Mouse (Mus musculus) heart, embryonic 13.5 days (tissue): ENCODE data around the gene Tarbp2. TPM values are rescaled to one million over a fixed set of nuclear protein-coding genes. Genes with fewer than 3 reads are reported as not detected.

Experiments used
- ATAC-seq: fragments of 200-750 bp; cut with Nextera tagmentation; 2 replicates; pipeline ENCODE4 v1.8.0; 2017; ENCODE audit warnings: moderate TSS enrichment; ENCODE audit not compliant: insufficient number of reproducible peaks, low FRiP score, low TSS enrichment; ENCODE audit errors: extremely low read depth
- H3K27ac ChIP-seq: fragments of 300-500 bp; sonication (generic); replicated peaks from 2 replicates; pipeline ENCODE4 v1.5.1; 2015; ENCODE audit warnings: moderate library complexity, mild to moderate bottlenecking, inconsistent platforms
- H3K27me3 ChIP-seq: fragments of 300-500 bp; sonication (generic); replicated peaks from 2 replicates; pipeline ENCODE4 v1.6.1; 2015; ENCODE audit warnings: mild to moderate bottlenecking, inconsistent platforms
- H3K36me3 ChIP-seq: fragments of 300-500 bp; sonication (generic); 2 replicates; pipeline ENCODE4 v1.6.1; 2015; ENCODE audit warnings: mild to moderate bottlenecking, inconsistent platforms
- H3K4me1 ChIP-seq: fragments of 300-500 bp; sonication (generic); 2 replicates; pipeline ENCODE4 v1.6.1; 2015; ENCODE audit warnings: inconsistent platforms
- H3K4me2 ChIP-seq: fragments of 300-500 bp; sonication (generic); 2 replicates; pipeline ENCODE4 v1.6.1; 2015; ENCODE audit warnings: inconsistent platforms, mild to moderate bottlenecking, moderate library complexity
- H3K4me3 ChIP-seq: fragments of 300-500 bp; sonication (generic); 2 replicates; pipeline ENCODE4 v1.5.1; 2015; ENCODE audit warnings: moderate library complexity, mild to moderate bottlenecking, inconsistent platforms
- H3K9ac ChIP-seq: fragments of 300-500 bp; sonication (generic); 2 replicates; pipeline ENCODE4 v1.6.1; 2015; ENCODE audit warnings: inconsistent platforms, mild to moderate bottlenecking, moderate library complexity
- H3K9me3 ChIP-seq: fragments of 300-500 bp; sonication (generic); 2 replicates; pipeline ENCODE4 v1.6.1; 2016; ENCODE audit warnings: inconsistent platforms
- WGBS: fragments of 180-500 bp; shearing (Covaris S2); methylation state at CpG from one replicate; pipeline ENCODE4 v1.1.7; 2015; ENCODE audit warnings: mixed read lengths; 5-methylcytosine and 5-hydroxymethylcytosine counted together
- polyA plus RNA-seq: library from polyadenylated mRNA; unstranded; fragments of >200 nt; fragmentation: Nextera tagmentation; extraction: Ambion mirVana; gene quantifications from 2 replicates; pipeline ENCODE4 v1.2.1, GENCODE M21; 2015

The Tarbp2 gene
- polyA plus RNA-seq, 1 experiment from 2014 or later: 94.6 TPM

GRCm38 (mm10) chr15:102528396-102528795 is 10.4 kb downstream of the Tarbp2 start:
- Histone ChIP-seq H3K4me3 (no peak overlapping the region), H3K36me3 (peaks cover 90% of the 10 kb centered on the region)
- 82% methylated on average over 1 of the region's 1 CpGs for WGBS

DNA sequence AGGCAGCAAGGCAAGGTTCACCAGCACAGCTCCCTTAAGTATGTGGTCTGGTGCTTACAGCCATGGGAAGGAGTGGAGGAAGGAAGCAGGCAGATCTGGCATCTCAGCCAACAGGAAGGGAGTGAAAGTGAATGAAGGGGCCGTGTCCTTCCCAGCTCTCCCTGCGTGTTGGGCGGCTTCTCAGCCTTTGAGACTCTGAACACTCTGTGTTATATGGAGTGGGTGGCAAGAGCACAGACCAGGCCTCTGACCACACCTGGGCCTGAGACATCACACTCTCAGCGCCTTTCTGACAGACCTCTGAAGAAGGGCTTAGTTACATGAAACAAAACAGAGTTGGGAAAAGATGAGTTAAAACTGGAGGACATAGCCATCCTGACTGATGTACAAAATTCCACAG is 12.6 kb downstream of the Tarbp2 start:
- 79% methylated on average over 4 of the region's 4 CpGs for WGBS
- 0 out of 2 replicates have a peak overlapping the region, but pooled peaks have one; percentile 5 for H3K27ac ChIP-seq
- no peak overlapping the region for H3K4me2 ChIP-seq
- H3K9me3 ChIP-seq: no peaks in the 10 kb centered on the region
- H3K4me3 ChIP-seq: no peak overlapping the region
- no peak for ATAC-seq
- no peaks in the 10 kb centered on the region for H3K4me1 ChIP-seq
- peaks cover 93% of the 10 kb centered on the region for H3K36me3 ChIP-seq
- no peak overlapping the region; the same call in 1 of the 2 replicates for H3K9ac ChIP-seq
- no peaks in the 10 kb centered on the region for H3K27me3 ChIP-seq

More at GRCm38 (mm10) chr15:102528396-102528795, 10.4 kb downstream of the Tarbp2 start:
- Histone ChIP-seq H3K9me3 (no peaks in the 10 kb centered on the region), H3K27me3 (no peaks in the 10 kb centered on the region), H3K9ac (no peak overlapping the region), H3K27ac (no peak overlapping the region), H3K4me2 (no peak overlapping the region), H3K4me1 (no peaks in the 10 kb centered on the region)
- no peak for ATAC-seq

DNA sequence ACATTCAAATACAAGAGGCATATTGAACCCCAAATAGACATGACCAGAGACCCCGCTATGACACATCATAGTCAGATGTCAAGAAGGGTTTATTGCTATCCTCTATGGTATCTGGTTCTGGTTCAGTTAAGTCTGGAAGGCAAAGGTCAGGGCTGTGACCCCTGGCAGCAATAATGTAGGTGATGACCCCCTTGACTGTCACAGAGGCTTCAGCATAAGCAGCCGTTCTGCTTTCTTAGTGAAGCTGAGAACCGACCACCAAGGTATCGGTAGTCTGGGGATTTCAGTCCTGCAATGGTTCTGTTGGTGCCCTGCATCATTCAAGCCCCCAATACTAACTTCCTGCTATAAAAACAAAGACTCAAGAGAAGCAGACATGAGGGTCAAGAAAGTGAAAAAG is 13.6 kb downstream of the Tarbp2 start:
- H3K4me1 ChIP-seq: no peaks in the 10 kb centered on the region
- no peak overlapping the region for H3K4me3 ChIP-seq
- H3K36me3 ChIP-seq: peaks cover 94% of the 10 kb centered on the region
- no peak overlapping the region for H3K9ac ChIP-seq
- no peak overlapping the region for H3K27ac ChIP-seq
- 87% methylated on average over 4 of the region's 4 CpGs for WGBS
- ATAC-seq: no peak
- H3K27me3 ChIP-seq: no peaks in the 10 kb centered on the region
- no peak overlapping the region for H3K4me2 ChIP-seq
- no peaks in the 10 kb centered on the region for H3K9me3 ChIP-seq

DNA sequence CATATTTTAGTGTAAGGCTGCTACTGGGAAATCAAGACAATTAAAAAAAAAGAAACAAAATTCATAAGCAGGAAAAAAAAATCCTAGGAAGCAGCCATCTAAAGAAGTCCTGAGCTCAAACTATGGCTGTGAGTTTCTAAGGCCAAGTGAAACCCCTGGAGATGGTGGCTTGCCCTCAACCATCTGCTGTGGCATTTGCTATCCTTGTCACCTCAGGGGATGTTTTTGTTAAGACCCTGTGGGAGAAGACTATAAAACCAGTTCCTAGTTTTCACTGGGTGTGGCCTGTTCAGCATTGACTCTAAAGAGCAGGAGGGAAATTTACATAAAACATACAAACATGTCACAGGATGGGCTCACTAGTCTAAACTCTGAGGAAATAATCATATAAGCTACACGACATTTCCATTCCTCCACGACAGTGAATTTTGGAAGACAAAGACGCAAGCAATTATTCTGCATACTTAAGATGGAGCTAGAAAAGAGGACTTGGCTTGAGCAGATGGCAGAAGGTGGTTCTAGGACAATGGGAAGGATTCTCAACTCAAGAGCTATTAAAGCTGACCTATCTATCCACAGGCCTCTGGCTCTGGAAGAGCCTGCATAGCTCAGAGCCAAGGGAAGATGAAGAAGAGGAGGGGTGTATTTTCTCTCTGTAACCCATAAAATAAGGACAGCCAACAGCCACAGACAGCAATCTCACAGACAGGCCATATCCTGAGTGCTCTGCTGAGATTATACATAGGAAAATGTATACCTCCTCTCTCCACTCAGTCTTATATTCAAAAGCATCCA is 14.3 kb downstream of the Tarbp2 start:
- H3K4me1 ChIP-seq: no peaks in the 10 kb centered on the region
- peaks cover 97% of the 10 kb centered on the region for H3K36me3 ChIP-seq
- no peak for ATAC-seq

DNA sequence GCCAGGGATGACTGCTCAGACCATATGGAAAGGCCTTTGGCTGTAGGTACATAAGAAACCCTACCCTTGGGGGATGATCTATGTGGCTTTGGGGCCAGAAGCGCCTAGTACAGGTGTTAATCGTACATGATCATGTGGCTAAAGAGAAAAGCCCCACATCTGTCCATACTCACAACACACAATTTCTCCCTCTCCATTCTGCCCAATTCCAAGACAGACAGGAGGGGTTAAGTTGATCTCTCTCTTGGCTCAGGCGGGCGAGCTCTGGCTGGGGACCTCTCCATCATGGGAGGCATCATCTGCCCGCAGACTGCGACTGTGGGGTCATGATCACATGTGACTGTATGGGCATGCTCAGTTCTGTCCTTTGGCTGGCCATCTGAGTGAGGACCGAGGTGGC is 15.9 kb downstream of the Tarbp2 start:
- H3K4me1 ChIP-seq: no peaks in the 10 kb centered on the region
- ATAC-seq: no peak
- WGBS: 92% methylated on average over 7 of the region's 7 CpGs

More for the DNA sequence above, 14.3 kb downstream of the Tarbp2 start:
- H3K27me3 ChIP-seq: no peaks in the 10 kb centered on the region
- no peak overlapping the region for H3K4me3 ChIP-seq
- WGBS: 92% methylated on average over 3 of the region's 3 CpGs
- H3K9me3 ChIP-seq: no peaks in the 10 kb centered on the region
- H3K9ac ChIP-seq: no peak overlapping the region
- no peak overlapping the region for H3K4me2 ChIP-seq
- no peak overlapping the region for H3K27ac ChIP-seq

DNA sequence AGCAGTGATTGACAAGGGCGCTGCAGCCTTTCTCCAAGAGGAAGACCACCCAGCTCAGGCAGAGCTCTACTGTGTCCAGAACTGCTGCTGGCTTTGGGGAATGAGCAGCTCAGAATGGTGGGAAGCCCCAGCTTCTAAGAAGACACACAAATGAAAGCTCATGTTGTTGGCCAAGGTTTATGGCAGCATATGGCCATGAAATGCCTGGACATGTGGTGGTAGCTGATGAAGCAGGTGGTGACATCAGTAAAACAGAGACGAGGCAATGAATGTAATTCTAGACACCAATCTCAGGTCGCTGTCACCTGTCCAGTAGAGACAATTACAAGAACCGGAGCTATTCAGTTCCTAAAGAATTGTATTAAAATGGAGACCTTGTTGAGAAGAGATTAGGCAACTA is 26.8 kb downstream of the Tarbp2 start:
- no peak for ATAC-seq
- peaks cover 92% of the 10 kb centered on the region for H3K36me3 ChIP-seq
- no peak overlapping the region for H3K4me2 ChIP-seq
- no peaks in the 10 kb centered on the region for H3K9me3 ChIP-seq
- no peaks in the 10 kb centered on the region for H3K27me3 ChIP-seq
- no peak overlapping the region for H3K4me3 ChIP-seq
- no peak overlapping the region for H3K27ac ChIP-seq
- H3K4me1 ChIP-seq: peaks cover 10% of the 10 kb centered on the region
- WGBS: 91% methylated on average over 4 of the region's 4 CpGs
- no peak overlapping the region for H3K9ac ChIP-seq

More for the DNA sequence above, 15.9 kb downstream of the Tarbp2 start:
- Histone ChIP-seq H3K4me3 (no peak overlapping the region), H3K27me3 (no peaks in the 10 kb centered on the region), H3K27ac (no peak overlapping the region), H3K9me3 (no peaks in the 10 kb centered on the region), H3K4me2 (no peak overlapping the region), H3K36me3 (peaks cover 94% of the 10 kb centered on the region), H3K9ac (no peak overlapping the region)

DNA sequence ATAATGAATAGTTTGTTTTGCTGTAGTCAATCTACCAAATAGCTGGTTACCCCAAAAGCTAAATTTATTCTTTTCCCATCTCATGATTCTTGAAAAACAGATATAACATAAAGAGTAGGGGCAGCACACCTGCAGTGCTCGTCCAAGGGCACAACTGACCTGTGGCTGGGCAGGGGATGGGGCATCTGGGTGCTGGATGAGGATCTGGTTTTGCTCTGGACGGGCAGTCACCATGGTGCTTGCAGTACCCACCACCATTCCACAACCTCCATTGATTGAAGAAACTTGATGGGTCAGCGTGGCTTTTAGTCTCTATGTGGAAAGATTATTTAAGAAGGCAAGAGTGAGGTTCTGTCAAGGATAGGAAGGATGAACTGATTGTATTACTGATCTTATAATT is 28.3 kb downstream of the Tarbp2 start:
- Histone ChIP-seq H3K36me3 (peaks cover 90% of the 10 kb centered on the region), H3K4me2 (no peak overlapping the region), H3K4me3 (no peak overlapping the region), H3K27ac (no peak overlapping the region), H3K9ac (no peak overlapping the region), H3K4me1 (peaks cover 10% of the 10 kb centered on the region), H3K27me3 (no peaks in the 10 kb centered on the region), H3K9me3 (no peaks in the 10 kb centered on the region)
- ATAC-seq: no peak
- 89% methylated on average over 3 of the region's 3 CpGs for WGBS

- WGBS: 69% methylated on average over 3 of the region's 3 CpGs
- H3K9ac ChIP-seq: no peak overlapping the region
- H3K4me2 ChIP-seq: no peak overlapping the region
- no peaks in the 10 kb centered on the region for H3K27me3 ChIP-seq
- H3K27ac ChIP-seq: peak overlapping the region; percentile 48
- H3K9me3 ChIP-seq: no peaks in the 10 kb centered on the region
- H3K4me1 ChIP-seq: peaks cover 10% of the 10 kb centered on the region
- no peak overlapping the region for H3K4me3 ChIP-seq
- no peak for ATAC-seq
- H3K36me3 ChIP-seq: peaks cover 90% of the 10 kb centered on the region
These were observed 28.9 kb downstream of the Tarbp2 start for GRCm38 (mm10) chr15:102546677-102547427.

- peaks cover 90% of the 10 kb centered on the region for H3K36me3 ChIP-seq
- WGBS: 87% methylated on average over 3 of the region's 3 CpGs
These were observed 29.5 kb downstream of the Tarbp2 start for GRCm38 (mm10) chr15:102547478-102547877.

DNA sequence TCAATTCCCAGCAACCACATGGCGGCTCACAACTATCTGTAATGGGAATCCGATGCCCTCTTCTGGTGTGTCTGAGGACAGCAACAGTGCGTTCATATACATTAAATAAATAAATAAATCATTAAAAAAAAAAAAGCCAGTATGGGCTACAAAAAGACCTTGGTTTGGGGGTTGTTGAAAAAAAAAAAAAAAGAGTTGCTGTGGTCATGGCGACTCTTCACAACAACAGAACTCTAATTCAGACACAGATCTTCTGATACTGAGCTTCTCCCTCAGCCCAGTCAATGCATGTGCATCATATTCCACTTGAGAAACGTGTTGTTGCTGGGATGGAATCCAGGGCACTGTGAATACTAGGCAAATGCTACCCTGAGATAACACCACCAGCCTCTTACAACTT is 34.6 kb downstream of the Tarbp2 start:
- Histone ChIP-seq H3K4me2 (no peak overlapping the region), H3K4me1 (no peaks in the 10 kb centered on the region), H3K9ac (no peak overlapping the region), H3K9me3 (no peaks in the 10 kb centered on the region), H3K27me3 (no peaks in the 10 kb centered on the region), H3K36me3 (peaks cover 89% of the 10 kb centered on the region), H3K27ac (no peak overlapping the region), H3K4me3 (no peak overlapping the region)
- WGBS: 95% methylated on average over 5 of the region's 5 CpGs
- ATAC-seq: no peak

More at GRCm38 (mm10) chr15:102547478-102547877, 29.5 kb downstream of the Tarbp2 start:
- no peaks in the 10 kb centered on the region for H3K27me3 ChIP-seq
- H3K27ac ChIP-seq: 0 out of 2 replicates have a peak overlapping the region, but pooled peaks have one; percentile 48
- no peak for ATAC-seq
- H3K9me3 ChIP-seq: no peaks in the 10 kb centered on the region
- peaks cover 10% of the 10 kb centered on the region for H3K4me1 ChIP-seq
- H3K9ac ChIP-seq: no peak overlapping the region
- no peak overlapping the region for H3K4me2 ChIP-seq
- no peak overlapping the region for H3K4me3 ChIP-seq

DNA sequence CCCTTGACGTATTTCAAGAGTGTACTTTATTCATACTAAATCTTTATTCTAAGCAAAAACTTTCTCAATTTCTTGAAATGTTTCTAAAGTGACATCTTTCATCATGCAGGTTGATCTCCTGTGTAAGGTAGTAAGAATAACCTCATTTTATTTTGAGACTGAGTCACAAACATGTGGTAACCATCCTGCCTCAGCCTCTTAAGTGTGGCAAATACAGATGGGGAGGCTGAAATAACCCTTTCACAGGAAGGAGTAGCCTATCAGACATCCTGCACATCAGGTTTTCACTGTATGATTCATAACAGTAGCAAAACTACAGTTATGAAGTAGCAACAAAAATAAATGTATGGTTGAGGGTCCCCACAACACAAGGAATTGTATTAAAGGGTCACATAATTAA is 37.6 kb downstream of the Tarbp2 start:
- ATAC-seq: no peak
- peaks cover 74% of the 10 kb centered on the region for H3K36me3 ChIP-seq
- H3K4me2 ChIP-seq: no peak overlapping the region
- no peaks in the 10 kb centered on the region for H3K9me3 ChIP-seq
- H3K4me3 ChIP-seq: no peak overlapping the region
- 98% methylated on average over 1 of the region's 1 CpGs for WGBS
- H3K4me1 ChIP-seq: no peaks in the 10 kb centered on the region; the same call in 1 of the 2 replicates
- H3K27me3 ChIP-seq: no peaks in the 10 kb centered on the region
- H3K9ac ChIP-seq: no peak overlapping the region
- no peak overlapping the region for H3K27ac ChIP-seq
